ENCODE assay signal across 13 mouse cellular contexts in the genomic region with DNA sequence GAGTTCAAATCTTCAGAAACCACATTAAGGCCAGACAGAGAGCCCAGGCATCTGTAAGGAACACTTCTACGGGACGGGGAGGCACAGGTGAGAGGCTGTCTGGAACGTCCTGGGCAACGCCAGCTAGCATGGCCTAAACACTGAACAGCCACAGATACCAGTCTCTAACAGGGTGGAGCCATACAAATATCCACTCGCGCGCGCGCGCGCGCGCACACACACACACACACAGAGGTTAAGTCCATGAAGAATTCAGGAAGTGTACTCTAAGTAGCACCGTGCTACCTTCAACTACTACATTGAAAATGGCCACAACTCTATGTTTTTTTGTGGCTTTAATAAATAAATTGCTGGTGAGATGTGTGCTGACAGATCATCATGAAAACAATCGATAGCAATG. TPM values are rescaled to one million over a fixed set of nuclear protein-coding genes. Genes with fewer than 3 reads are reported as not detected.
DNase-seq lines count a peak whose midpoint lies in the region; ATAC-seq lines count a peak whose summit lies in the region.
"Had no signal": no experiment of that assay in that cellular context is flagged by ENCODE, and none has a peak within 500 bp of the region (broad histone marks: within the 10 kb centered on the region; RNA-seq: fewer than 3 reads in every experiment).

No protein-coding gene starts in this region.

- DNase-seq in heart, embryonic 10.5 days (ENCODE audit: low spot score): no peak
- no peak for DNase-seq in heart, adult 8-10 months (ENCODE audit: low spot score)
- DNase-seq in adrenal gland, adult 18-20 months (ENCODE audit: low spot score in 2 of 2): no peak
- no peak for DNase-seq in layer of hippocampus, adult 11-12 months (ENCODE audit: low spot score)
- DNase-seq: adrenal gland, postnatal 14 days; cerebellum, postnatal 14 days had no signal

- no peaks in the 10 kb centered on the region for H3K9me3 ChIP-seq in heart, embryonic 10.5 days
- no peaks in the 10 kb centered on the region for H3K9me3 ChIP-seq in megakaryocyte, embryonic 14.5 days
- no peaks in the 10 kb centered on the region for H3K9me3 ChIP-seq in erythroblast, embryonic 14.5 days (ENCODE audit: control insufficient read depth, low read length)
- H3K9me3 ChIP-seq: hindbrain, embryonic 15.5 days had no signal

- WGBS in heart, embryonic 10.5 days: 94% methylated on average over 15 of the region's 15 CpGs

- no peaks in the 10 kb centered on the region for H3K27me3 ChIP-seq in heart, embryonic 10.5 days (ENCODE audit: insufficient read depth, poor library complexity, severe bottlenecking)
- peaks cover 2% of the 10 kb centered on the region for H3K27me3 ChIP-seq in megakaryocyte, embryonic 14.5 days (replicated peaks)
- H3K27me3 ChIP-seq in erythroblast, embryonic 14.5 days (ENCODE audit: control insufficient read depth): no peaks in the 10 kb centered on the region; the same call in 1 of the 2 replicates
- H3K27me3 ChIP-seq: hindbrain, embryonic 15.5 days had no signal

- no peak for ATAC-seq in megakaryocyte, adult 5-6 weeks (ENCODE audit: poor library complexity, severe bottlenecking)
- ATAC-seq in megakaryocyte-erythroid progenitor cell, adult 5-6 weeks (replicated peaks; ENCODE audit: low FRiP score, low TSS enrichment, poor library complexity, severe bottlenecking): peak; percentile 31; the same call in 1 of the 2 replicates
- ATAC-seq: CD4-positive, CD25-positive, alpha-beta regulatory T cell, adult 4 months had no signal

- no peak overlapping the region for H3K27ac ChIP-seq in heart, embryonic 10.5 days
- H3K27ac ChIP-seq: hindbrain, embryonic 15.5 days; left cerebral cortex, adult 2 months had no signal

- H3K4me3 ChIP-seq in heart, embryonic 10.5 days: 0 out of 2 replicates have a peak overlapping the region, but pooled peaks have one; percentile 81
- peak overlapping the region; percentile 97 for H3K4me3 ChIP-seq in megakaryocyte, embryonic 14.5 days (replicated peaks)
- H3K4me3 ChIP-seq in erythroblast, embryonic 14.5 days (replicated peaks): peak overlapping the region; percentile 78

- H3K36me3 ChIP-seq in heart, embryonic 10.5 days: peaks cover 23% of the 10 kb centered on the region
- H3K36me3 ChIP-seq in megakaryocyte, embryonic 14.5 days (replicated peaks; ENCODE audit: low read length): peaks cover 37% of the 10 kb centered on the region
- peaks cover 47% of the 10 kb centered on the region for H3K36me3 ChIP-seq in erythroblast, embryonic 14.5 days (ENCODE audit: control insufficient read depth)
- H3K36me3 ChIP-seq: hindbrain, embryonic 15.5 days had no signal

- H3K4me1 ChIP-seq in heart, embryonic 10.5 days: peaks cover 22% of the 10 kb centered on the region
- peaks cover 33% of the 10 kb centered on the region for H3K4me1 ChIP-seq in megakaryocyte, embryonic 14.5 days
- peaks cover 33% of the 10 kb centered on the region for H3K4me1 ChIP-seq in erythroblast, embryonic 14.5 days (ENCODE audit: control insufficient read depth)

RNA-seq across cellular contexts. Expression of a gene that starts 1.7 kb away (rescaled TPM):
- 7.0 and 7.1 TPM in 2 replicates for polyA plus RNA-seq in heart, embryonic 10.5 days (2016; fragmentation: Nextera tagmentation; extraction: Ambion mirVana)
- 1 to 10 TPM; 1.3 to 1.6 (median 1.5) TPM for total RNA-seq in heart, adult 8-10 months (2022)
- 0.47 and 0.58 TPM in 2 replicates for polyA plus RNA-seq in megakaryocyte, embryonic 14.5 days (2012; ENCODE audit: insufficient read depth, low replicate concordance)
- total RNA-seq in megakaryocyte, adult 5-6 weeks (2015): 3.7 and 3.8 TPM in 2 replicates
- 14.4 and 14.7 TPM in 2 replicates for total RNA-seq in megakaryocyte, adult 5-6 weeks (2017)
- 0.24 and 0.27 TPM in 2 replicates for polyA plus RNA-seq in erythroblast, embryonic 14.5 days (2012)
- total RNA-seq in megakaryocyte-erythroid progenitor cell, adult 5-6 weeks (2014; fragmentation: Nextera tagmentation): 13.5 and 14.4 TPM in 2 replicates
- 19.9 and 21.0 TPM in 2 replicates for total RNA-seq in megakaryocyte-erythroid progenitor cell, adult 5-6 weeks (2017)
- 1 to 10 TPM; 2.7 to 2.9 TPM for total RNA-seq in adrenal gland, adult 18-20 months (2021)

RNA-seq across cellular contexts. Expression of a gene that starts 49.7 kb away (rescaled TPM):
- 124 and 142 TPM in 2 replicates for polyA plus RNA-seq in heart, embryonic 10.5 days (2016; fragmentation: Nextera tagmentation; extraction: Ambion mirVana)
- total RNA-seq in heart, adult 8-10 months (2022): 10 to 100 TPM; 46.5 to 54.1 (median 48.9) TPM
- 4.4 and 37.5 TPM in 2 replicates for polyA plus RNA-seq in megakaryocyte, embryonic 14.5 days (2012; ENCODE audit: insufficient read depth, low replicate concordance)
- 66.2 and 78.6 TPM in 2 replicates for total RNA-seq in megakaryocyte, adult 5-6 weeks (2015)
- 112 and 121 TPM in 2 replicates for total RNA-seq in megakaryocyte, adult 5-6 weeks (2017)
- polyA plus RNA-seq in erythroblast, embryonic 14.5 days (2012): 4.5 TPM in 2 replicates
- 56.0 and 59.1 TPM in 2 replicates for total RNA-seq in megakaryocyte-erythroid progenitor cell, adult 5-6 weeks (2014; fragmentation: Nextera tagmentation)
- 131 and 165 TPM in 2 replicates for total RNA-seq in megakaryocyte-erythroid progenitor cell, adult 5-6 weeks (2017)
- 100 to 1,000 TPM; 108 to 126 TPM for total RNA-seq in adrenal gland, adult 18-20 months (2021)
